Mouse (Mus musculus): ENCODE results near the gene Dspp.

Gene Dspp

GRCm38 (mm10) chr5:104201153-104201950, 30.8 kb downstream of the Dspp start:
- no peak for DNase-seq

GRCm38 (mm10) chr5:104202351-104202750, 31.8 kb downstream of the Dspp start, which contains the start of gene Dmp1:
Gene Dmp1, plus strand, starts transcription at chr5:104202613.
- no peak for DNase-seq

GRCm38 (mm10) chr5:104212531-104212930, 42.0 kb downstream of the Dspp start:
- no peak for DNase-seq

- DNase-seq, result peak in 1 of 2 experiments; percentile 24
Observed at GRCm38 (mm10) chr5:104218926-104219325, 48.4 kb downstream of the Dspp start.

GRCm38 (mm10) chr5:104224299-104224698, 53.8 kb downstream of the Dspp start:
- DNase-seq, result no peak

- no peak for DNase-seq
Observed at GRCm38 (mm10) chr5:104224750-104225149, 54.2 kb downstream of the Dspp start.

- no peak for DNase-seq
Observed at GRCm38 (mm10) chr5:104228497-104228896, 58.0 kb downstream of the Dspp start.
